Mouse (Mus musculus): Measurements from ENCODE around the gene Musk. TPM values are rescaled to one million over a fixed set of nuclear protein-coding genes. Genes with fewer than 3 reads are reported as not detected.

Gene Musk
- polyA plus RNA-seq, 1 experiment from 2014 or later = 0.75 TPM

DNA sequence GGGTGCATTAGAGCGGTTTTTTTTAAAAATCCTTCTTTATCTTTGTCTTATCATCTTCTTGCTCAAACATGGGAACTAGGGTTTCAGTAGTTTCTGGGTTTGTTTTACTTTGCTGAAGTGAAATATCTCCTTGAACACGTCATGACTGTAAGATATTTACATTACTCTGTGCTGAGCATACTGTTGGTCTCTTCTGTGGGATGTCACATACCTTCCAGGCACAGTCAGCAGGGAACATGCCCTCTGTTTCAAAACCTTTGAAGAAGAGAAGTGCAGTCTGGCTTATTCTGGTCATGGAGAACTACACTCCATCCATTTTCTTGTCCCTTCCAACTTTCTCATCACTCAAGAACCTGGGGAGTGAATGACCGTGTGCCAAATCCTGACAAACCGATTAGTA lies 73.2 kb downstream of the Musk start:
- no peaks in the 10 kb centered on the region for H3K36me3 ChIP-seq (ENCODE audit: control insufficient read depth, insufficient read depth, low read length)
- no peak for DNase-seq (ENCODE audit: low spot score)
- no peaks in the 10 kb centered on the region for H3K27me3 ChIP-seq (ENCODE audit: control insufficient read depth, insufficient read depth, low read length)
- H3K9ac ChIP-seq (ENCODE audit: low read length) = no peak overlapping the region
- no peak overlapping the region for H3K4me2 ChIP-seq (replicated peaks; ENCODE audit: low read depth)
- H3K4me1 ChIP-seq (replicated peaks; ENCODE audit: control insufficient read depth, insufficient read depth) = no peaks in the 10 kb centered on the region
- H3K9me3 ChIP-seq (ENCODE audit: control insufficient read depth, low read length) = no peaks in the 10 kb centered on the region
- ATAC-seq (ENCODE audit: low FRiP score, low TSS enrichment) = no peak
- H3K4me3 ChIP-seq (ENCODE audit: low read depth, low read length) = no peak overlapping the region
- 69% methylated on average over 4 of the region's 4 CpGs for WGBS
- H3K27ac ChIP-seq (replicated peaks) = no peak overlapping the region
- no peak for TF ChIP-seq CTCF (IDR thresholded peaks at IDR 0.05; ENCODE audit: low read depth)
- TF ChIP-seq EP300 (optimal IDR thresholded peaks at IDR 0.05) = no peak

DNA sequence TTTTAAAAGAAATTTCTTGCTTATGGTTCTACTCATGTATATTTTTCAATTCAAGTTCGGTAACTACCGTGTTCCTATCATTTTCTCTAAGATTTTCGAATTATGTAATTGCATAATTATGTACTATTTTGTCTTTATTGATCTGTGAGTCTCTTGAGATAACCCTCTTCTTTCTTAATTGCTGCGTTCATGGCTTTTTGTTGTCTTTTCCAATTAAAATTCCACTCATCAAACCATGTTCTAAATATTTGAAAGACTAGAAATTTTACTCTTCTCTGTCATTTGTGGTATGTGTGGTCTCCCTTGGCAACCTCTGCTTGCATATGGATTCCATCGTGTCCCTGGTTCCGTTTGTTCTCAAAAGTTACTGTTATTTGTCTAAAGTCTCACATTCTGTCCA lies 79.6 kb downstream of the Musk start:
- Histone ChIP-seq H3K4me1 (replicated peaks; ENCODE audit: control insufficient read depth, insufficient read depth) (no peaks in the 10 kb centered on the region), H3K27me3 (ENCODE audit: control insufficient read depth, insufficient read depth, low read length) (no peaks in the 10 kb centered on the region), H3K27ac (replicated peaks) (no peak overlapping the region), H3K9me3 (ENCODE audit: control insufficient read depth, low read length) (no peaks in the 10 kb centered on the region), H3K9ac (ENCODE audit: low read length) (no peak overlapping the region), H3K4me3 (ENCODE audit: low read depth, low read length) (no peak overlapping the region), H3K36me3 (ENCODE audit: control insufficient read depth, insufficient read depth, low read length) (no peaks in the 10 kb centered on the region), H3K4me2 (replicated peaks; ENCODE audit: low read depth) (no peak overlapping the region)
- TF ChIP-seq EP300 (optimal IDR thresholded peaks at IDR 0.05) (no peak), CTCF (IDR thresholded peaks at IDR 0.05; ENCODE audit: low read depth) (no peak)
- no peak for DNase-seq (ENCODE audit: low spot score)
- ATAC-seq (ENCODE audit: low FRiP score, low TSS enrichment) = no peak
- WGBS = 68% methylated on average over 6 of the region's 6 CpGs

- ATAC-seq (ENCODE audit: low FRiP score, low TSS enrichment) (no peak), DNase-seq (ENCODE audit: low spot score) (no peak)
- H3K36me3 ChIP-seq (ENCODE audit: control insufficient read depth, insufficient read depth, low read length) = no peaks in the 10 kb centered on the region
- no peak overlapping the region for H3K27ac ChIP-seq (replicated peaks)
- no peaks in the 10 kb centered on the region for H3K27me3 ChIP-seq (ENCODE audit: control insufficient read depth, insufficient read depth, low read length)
- no peak for TF ChIP-seq EP300 (optimal IDR thresholded peaks at IDR 0.05)
- TF ChIP-seq CTCF (IDR thresholded peaks at IDR 0.05; ENCODE audit: low read depth) = no peak
- no peaks in the 10 kb centered on the region for H3K9me3 ChIP-seq (ENCODE audit: control insufficient read depth, low read length)
- H3K9ac ChIP-seq (ENCODE audit: low read length) = no peak overlapping the region
- no peak overlapping the region for H3K4me3 ChIP-seq (ENCODE audit: low read depth, low read length)
- no peaks in the 10 kb centered on the region for H3K4me1 ChIP-seq (replicated peaks; ENCODE audit: control insufficient read depth, insufficient read depth)
- 61% methylated on average over 1 of the region's 1 CpGs for WGBS
- no peak overlapping the region for H3K4me2 ChIP-seq (replicated peaks; ENCODE audit: low read depth)
Observed at GRCm38 (mm10) chr4:58371106-58371505, 85.3 kb downstream of the Musk start.

DNA sequence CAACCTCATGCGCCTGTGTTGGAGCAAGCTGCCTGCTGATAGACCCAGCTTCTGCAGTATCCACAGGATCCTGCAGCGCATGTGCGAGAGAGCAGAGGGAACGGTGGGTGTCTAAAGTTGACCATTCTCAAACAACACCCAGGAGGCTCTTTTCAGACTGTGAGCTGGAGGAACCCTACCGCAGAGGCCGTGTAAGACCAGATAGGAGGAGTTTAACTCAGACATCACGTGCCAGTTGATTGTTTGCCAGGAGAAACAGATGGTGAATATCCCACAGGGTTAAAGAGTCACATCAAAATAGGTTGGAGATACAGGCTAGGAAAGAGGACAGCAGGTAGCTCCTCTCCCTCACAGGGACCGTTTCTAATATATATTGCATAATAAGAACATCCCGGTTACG lies 87.8 kb downstream of the Musk start:
- H3K4me1 ChIP-seq (replicated peaks; ENCODE audit: control insufficient read depth, insufficient read depth) = no peaks in the 10 kb centered on the region
- no peak for TF ChIP-seq EP300 (optimal IDR thresholded peaks at IDR 0.05)
- no peak for TF ChIP-seq CTCF (IDR thresholded peaks at IDR 0.05; ENCODE audit: low read depth)
- no peak overlapping the region for H3K9ac ChIP-seq (ENCODE audit: low read length)
- no peak for DNase-seq (ENCODE audit: low spot score)
- no peaks in the 10 kb centered on the region for H3K9me3 ChIP-seq (ENCODE audit: control insufficient read depth, low read length)
- no peaks in the 10 kb centered on the region for H3K36me3 ChIP-seq (ENCODE audit: control insufficient read depth, insufficient read depth, low read length)
- no peak overlapping the region for H3K27ac ChIP-seq (replicated peaks)
- H3K4me3 ChIP-seq (ENCODE audit: low read depth, low read length) = no peak overlapping the region
- H3K4me2 ChIP-seq (replicated peaks; ENCODE audit: low read depth) = no peak overlapping the region
- H3K27me3 ChIP-seq (ENCODE audit: control insufficient read depth, insufficient read depth, low read length) = no peaks in the 10 kb centered on the region
- ATAC-seq (ENCODE audit: low FRiP score, low TSS enrichment) = no peak
- WGBS = 71% methylated on average over 10 of the region's 10 CpGs

DNA sequence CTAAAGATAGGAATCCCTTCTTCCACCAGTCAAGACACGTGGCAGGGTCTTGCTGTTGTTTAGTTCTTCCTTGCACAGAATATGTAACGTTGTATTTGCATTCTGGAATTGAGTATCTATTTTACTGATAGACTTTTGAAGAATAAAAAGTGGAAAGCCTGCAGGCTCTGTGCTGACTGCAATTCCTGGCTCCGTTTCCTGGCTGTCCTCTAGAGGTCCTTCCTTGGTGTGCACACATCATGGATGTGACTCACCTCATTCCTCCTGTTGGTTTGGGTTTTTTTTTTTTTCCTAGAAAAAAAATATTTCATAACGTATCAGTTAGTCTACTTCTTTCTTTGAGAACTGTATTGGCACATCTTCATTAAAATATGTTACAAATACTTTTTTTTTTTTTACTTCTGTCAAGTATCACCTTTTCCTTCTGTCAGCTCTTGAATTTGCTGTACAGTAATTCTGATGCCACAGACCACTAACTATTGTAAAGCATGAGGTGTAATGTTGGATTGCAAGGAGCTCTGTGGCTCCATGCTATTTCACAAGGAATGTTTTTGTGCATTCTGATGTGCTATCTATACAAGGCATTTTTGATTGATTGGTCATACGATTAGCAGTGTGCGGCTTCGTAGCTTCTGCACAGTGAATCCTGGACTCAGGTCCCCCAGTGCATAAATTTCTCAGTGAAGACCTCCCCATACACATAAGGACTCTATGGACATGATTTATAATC lies 88.5 kb downstream of the Musk start:
- Histone ChIP-seq H3K4me1 (replicated peaks; ENCODE audit: control insufficient read depth, insufficient read depth) (no peaks in the 10 kb centered on the region), H3K9ac (ENCODE audit: low read length) (no peak overlapping the region), H3K4me2 (replicated peaks; ENCODE audit: low read depth) (no peak overlapping the region), H3K4me3 (ENCODE audit: low read depth, low read length) (no peak overlapping the region), H3K36me3 (ENCODE audit: control insufficient read depth, insufficient read depth, low read length) (no peaks in the 10 kb centered on the region), H3K27ac (replicated peaks) (no peak overlapping the region), H3K27me3 (ENCODE audit: control insufficient read depth, insufficient read depth, low read length) (no peaks in the 10 kb centered on the region), H3K9me3 (ENCODE audit: control insufficient read depth, low read length) (no peaks in the 10 kb centered on the region)
- no peak for DNase-seq (ENCODE audit: low spot score)
- no peak for TF ChIP-seq EP300 (optimal IDR thresholded peaks at IDR 0.05)
- TF ChIP-seq CTCF (IDR thresholded peaks at IDR 0.05; ENCODE audit: low read depth) = no peak
- whole genome bisulfite sequencing = 71% methylated on average over 7 of the region's 7 CpGs
- no peak for ATAC-seq (ENCODE audit: low FRiP score, low TSS enrichment)

GRCm38 (mm10) chr4:58379186-58379585 lies 93.4 kb downstream of the Musk start:
- no peak overlapping the region for H3K4me2 ChIP-seq (replicated peaks; ENCODE audit: low read depth)
- no peak for ATAC-seq (ENCODE audit: low FRiP score, low TSS enrichment)
- TF ChIP-seq CTCF (IDR thresholded peaks at IDR 0.05; ENCODE audit: low read depth) (no peak), EP300 (optimal IDR thresholded peaks at IDR 0.05) (no peak)
- WGBS = 79% methylated on average over 4 of the region's 4 CpGs
- no peak for DNase-seq (ENCODE audit: low spot score)
- no peaks in the 10 kb centered on the region for H3K9me3 ChIP-seq (ENCODE audit: control insufficient read depth, low read length)
- H3K4me1 ChIP-seq (replicated peaks; ENCODE audit: control insufficient read depth, insufficient read depth) = no peaks in the 10 kb centered on the region
- no peak overlapping the region for H3K4me3 ChIP-seq (ENCODE audit: low read depth, low read length)
- H3K27ac ChIP-seq (replicated peaks) = no peak overlapping the region
- no peak overlapping the region for H3K9ac ChIP-seq (ENCODE audit: low read length)
- H3K36me3 ChIP-seq (ENCODE audit: control insufficient read depth, insufficient read depth, low read length) = no peaks in the 10 kb centered on the region
- H3K27me3 ChIP-seq (ENCODE audit: control insufficient read depth, insufficient read depth, low read length) = no peaks in the 10 kb centered on the region
